Comparison of ENCODE assay signal across 11 mouse cellular contexts in genomic region chr11:21131692-21132091, GRCm38 (mm10).
"Had no signal": no experiment of that assay in that cellular context is flagged by ENCODE, and none has a peak within 500 bp of the region (broad histone marks: within the 10 kb centered on the region; RNA-seq: fewer than 3 reads in every experiment).

No protein-coding gene starts in this region.

- H3K9ac ChIP-seq: liver, embryonic 15.5 days; lung, embryonic 15.5 days; midbrain, embryonic 13.5 days had no signal

- H3K4me1 ChIP-seq: limb, embryonic 10.5 days; midbrain, embryonic 13.5 days had no signal

- DNase-seq: kidney, postnatal 4 days; right cerebral cortex, postnatal 14 days; thymus, postnatal 4 days had no signal

- H3K27ac ChIP-seq: kidney, postnatal 0 days; left cerebral cortex, adult 2 months; limb, embryonic 10.5 days; liver, embryonic 15.5 days; lung, embryonic 15.5 days; midbrain, embryonic 13.5 days; stomach, postnatal 0 days had no signal

- H3K27me3 ChIP-seq: liver, embryonic 15.5 days; lung, embryonic 15.5 days; midbrain, embryonic 13.5 days had no signal

- H3K4me3 ChIP-seq: left cerebral cortex, adult 2 months; limb, embryonic 10.5 days; liver, embryonic 15.5 days; lung, embryonic 15.5 days; midbrain, embryonic 13.5 days had no signal

- H3K4me2 ChIP-seq: liver, embryonic 11.5 days; liver, embryonic 15.5 days; lung, embryonic 15.5 days; midbrain, embryonic 13.5 days had no signal

- H3K9me3 ChIP-seq: limb, embryonic 10.5 days; liver, embryonic 15.5 days had no signal

- ATAC-seq: midbrain, embryonic 13.5 days had no signal
